Mouse (Mus musculus): ENCODE results near the gene Sf3a2. TPM values are rescaled to one million over a fixed set of nuclear protein-coding genes. Genes with fewer than 3 reads are reported as not detected.

The Sf3a2 gene
- polyA plus RNA-seq, 1 experiment from 2014 or later: 31.3 TPM

GRCm38 (mm10) chr10:80793033-80793784 lies 4.8 kb upstream of the Sf3a2 start:
- ATAC-seq (ENCODE audit: insufficient read depth): no peak
- Histone ChIP-seq H3K36me3 (replicated peaks) (peaks cover 86% of the 10 kb centered on the region), H3K27me3 (no peaks in the 10 kb centered on the region), H3K4me1 (replicated peaks) (peaks cover 25% of the 10 kb centered on the region), H3K4me2 (no peak overlapping the region), H3K27ac (replicated peaks) (no peak overlapping the region), H3K9ac (no peak overlapping the region), H3K4me3 (replicated peaks) (no peak overlapping the region), H3K9me3 (replicated peaks) (no peaks in the 10 kb centered on the region)
- WGBS (ENCODE audit: insufficient replicate concordance): 84% methylated on average over 13 of the region's 13 CpGs

GRCm38 (mm10) chr10:80793803-80794202 lies 4.2 kb upstream of the Sf3a2 start:
- Histone ChIP-seq H3K27ac (replicated peaks) (no peak overlapping the region), H3K36me3 (replicated peaks) (peaks cover 80% of the 10 kb centered on the region), H3K4me1 (replicated peaks) (peaks cover 25% of the 10 kb centered on the region), H3K27me3 (no peaks in the 10 kb centered on the region), H3K9me3 (replicated peaks) (no peaks in the 10 kb centered on the region), H3K4me3 (replicated peaks) (no peak overlapping the region), H3K9ac (no peak overlapping the region), H3K4me2 (no peak overlapping the region)
- ATAC-seq (ENCODE audit: insufficient read depth): no peak
- WGBS (ENCODE audit: insufficient replicate concordance): 83% methylated on average over 4 of the region's 4 CpGs

GRCm38 (mm10) chr10:80794750-80795149 lies 3.2 kb upstream of the Sf3a2 start:
- 82% methylated on average over 8 of the region's 8 CpGs for WGBS (ENCODE audit: insufficient replicate concordance)
- no peak for ATAC-seq (ENCODE audit: insufficient read depth)
- no peak overlapping the region for H3K4me3 ChIP-seq (replicated peaks)
- H3K27me3 ChIP-seq: no peaks in the 10 kb centered on the region
- peaks cover 33% of the 10 kb centered on the region for H3K4me1 ChIP-seq (replicated peaks)
- no peak overlapping the region for H3K27ac ChIP-seq (replicated peaks)
- H3K4me2 ChIP-seq: no peak overlapping the region
- no peaks in the 10 kb centered on the region for H3K9me3 ChIP-seq (replicated peaks)
- H3K36me3 ChIP-seq (replicated peaks): peaks cover 71% of the 10 kb centered on the region
- H3K9ac ChIP-seq: no peak overlapping the region

- H3K27ac ChIP-seq (replicated peaks): no peak overlapping the region
- H3K4me2 ChIP-seq: peak overlapping the region; percentile 89
These were observed 1.6 kb upstream of the Sf3a2 start for GRCm38 (mm10) chr10:80796307-80796848.

GRCm38 (mm10) chr10:80797186-80798149 lies 530 bp upstream of the Sf3a2 start:
- H3K27ac ChIP-seq (replicated peaks): peak overlapping the region; percentile 98
- no peaks in the 10 kb centered on the region for H3K9me3 ChIP-seq (replicated peaks)
- peak overlapping the region; percentile 89 for H3K4me2 ChIP-seq
- WGBS (ENCODE audit: insufficient replicate concordance): 2% methylated on average over 59 of the region's 59 CpGs
- no peaks in the 10 kb centered on the region for H3K27me3 ChIP-seq
- peaks cover 68% of the 10 kb centered on the region for H3K36me3 ChIP-seq (replicated peaks)
- peaks cover 38% of the 10 kb centered on the region for H3K4me1 ChIP-seq (replicated peaks)
- peak overlapping the region; percentile 92 for H3K9ac ChIP-seq
- peak; percentile 56 for ATAC-seq (ENCODE audit: insufficient read depth)
- peak overlapping the region; percentile 84 for H3K4me3 ChIP-seq (replicated peaks)

More at GRCm38 (mm10) chr10:80796307-80796848, 1.6 kb upstream of the Sf3a2 start:
- H3K27me3 ChIP-seq: no peaks in the 10 kb centered on the region
- no peak for ATAC-seq (ENCODE audit: insufficient read depth)
- 78% methylated on average over 9 of the region's 9 CpGs for WGBS (ENCODE audit: insufficient replicate concordance)
- peaks cover 68% of the 10 kb centered on the region for H3K36me3 ChIP-seq (replicated peaks)
- peak overlapping the region; percentile 84 for H3K4me3 ChIP-seq (replicated peaks)
- H3K9ac ChIP-seq: peak overlapping the region; percentile 92
- peaks cover 43% of the 10 kb centered on the region for H3K4me1 ChIP-seq (replicated peaks)
- no peaks in the 10 kb centered on the region for H3K9me3 ChIP-seq (replicated peaks)

GRCm38 (mm10) chr10:80799070-80799566 lies 1.1 kb downstream of the Sf3a2 start:
- Histone ChIP-seq H3K27me3 (no peaks in the 10 kb centered on the region), H3K4me3 (replicated peaks) (peak overlapping the region; percentile 84), H3K9ac (peak overlapping the region; percentile 92), H3K4me1 (replicated peaks) (peaks cover 34% of the 10 kb centered on the region), H3K9me3 (replicated peaks) (no peaks in the 10 kb centered on the region), H3K36me3 (replicated peaks) (peaks cover 68% of the 10 kb centered on the region), H3K27ac (replicated peaks) (peak overlapping the region; percentile 98), H3K4me2 (peak overlapping the region; percentile 89)
- ATAC-seq (ENCODE audit: insufficient read depth): no peak
- under 1% methylated on average over 18 of the region's 18 CpGs for WGBS (ENCODE audit: insufficient replicate concordance)

- no peaks in the 10 kb centered on the region for H3K9me3 ChIP-seq (replicated peaks)
- no peak overlapping the region for H3K4me3 ChIP-seq (replicated peaks)
- no peak overlapping the region for H3K9ac ChIP-seq
- peaks cover 45% of the 10 kb centered on the region for H3K4me1 ChIP-seq (replicated peaks)
- 81% methylated on average over 10 of the region's 10 CpGs for WGBS (ENCODE audit: insufficient replicate concordance)
- H3K4me2 ChIP-seq: no peak overlapping the region
- H3K27ac ChIP-seq (replicated peaks): no peak overlapping the region
- H3K36me3 ChIP-seq (replicated peaks): peaks cover 53% of the 10 kb centered on the region
- no peak for ATAC-seq (ENCODE audit: insufficient read depth)
- peaks cover 15% of the 10 kb centered on the region for H3K27me3 ChIP-seq
These were observed 4.4 kb downstream of the Sf3a2 start for GRCm38 (mm10) chr10:80802204-80802912.

- Histone ChIP-seq H3K27me3 (peaks cover 21% of the 10 kb centered on the region), H3K27ac (replicated peaks) (no peak overlapping the region), H3K4me1 (replicated peaks) (peaks cover 50% of the 10 kb centered on the region), H3K9me3 (replicated peaks) (no peaks in the 10 kb centered on the region), H3K4me2 (no peak overlapping the region), H3K9ac (no peak overlapping the region), H3K4me3 (replicated peaks) (no peak overlapping the region), H3K36me3 (replicated peaks) (peaks cover 53% of the 10 kb centered on the region)
- no peak for ATAC-seq (ENCODE audit: insufficient read depth)
- 72% methylated on average over 3 of the region's 3 CpGs for whole genome bisulfite sequencing (ENCODE audit: insufficient replicate concordance)
These were observed 5.0 kb downstream of the Sf3a2 start for GRCm38 (mm10) chr10:80802996-80803395.

- peaks cover 59% of the 10 kb centered on the region for H3K4me1 ChIP-seq (replicated peaks)
- no peak overlapping the region for H3K4me2 ChIP-seq
- no peak overlapping the region for H3K4me3 ChIP-seq (replicated peaks)
- no peak for ATAC-seq (ENCODE audit: insufficient read depth)
- 97% methylated on average over 2 of the region's 2 CpGs for WGBS (ENCODE audit: insufficient replicate concordance)
- peaks cover 34% of the 10 kb centered on the region for H3K27me3 ChIP-seq
- no peak overlapping the region for H3K27ac ChIP-seq (replicated peaks)
- no peaks in the 10 kb centered on the region for H3K9me3 ChIP-seq (replicated peaks)
- H3K9ac ChIP-seq: no peak overlapping the region
- H3K36me3 ChIP-seq (replicated peaks): peaks cover 53% of the 10 kb centered on the region
These were observed 6.3 kb downstream of the Sf3a2 start for GRCm38 (mm10) chr10:80804340-80804739.

- Histone ChIP-seq H3K27me3 (peaks cover 40% of the 10 kb centered on the region), H3K4me3 (replicated peaks) (no peak within 1 kb of the TSS), H3K9ac (no peak within 1 kb of the TSS), H3K36me3 (replicated peaks) (peaks cover 52% of the 10 kb centered on the region), H3K4me1 (replicated peaks) (peaks cover 54% of the 10 kb centered on the region), H3K9me3 (replicated peaks) (no peaks in the 10 kb centered on the region), H3K27ac (replicated peaks) (no peak within 1 kb of the TSS; the same call in 1 of the 2 replicates), H3K4me2 (0 out of 2 replicates have a peak within 1 kb of the TSS, but pooled peaks have one; percentile 82)
- ATAC-seq (ENCODE audit: insufficient read depth): no peak
- 60% methylated on average over 6 of the region's 6 CpGs for WGBS (ENCODE audit: insufficient replicate concordance)
These were observed 6.9 kb downstream of the Sf3a2 start, which contains the start of gene Amh for GRCm38 (mm10) chr10:80804916-80805315. Amh (plus strand) TSS chr10:80805243.

All from liver, embryonic 15.5 days (tissue).